Mouse (Mus musculus) CH12.LX (cell line): ENCODE data around the gene Mpig6b. TPM values are rescaled to one million over a fixed set of nuclear protein-coding genes. Genes with fewer than 3 reads are reported as not detected.

Experiments used
- DNase-seq: peaks from one replicate; pipeline ENCODE4 v3.0.0-alpha.2; 2013; ENCODE audit errors: extremely low read depth
- H3K27ac ChIP-seq: 2 replicates; pipeline ENCODE4 v1.5.1; 2012; ENCODE audit warnings: low read depth, mild to moderate bottlenecking, control low read depth, moderate library complexity; ENCODE audit not compliant: insufficient read depth
- H3K27me3 ChIP-seq: replicated peaks from 2 replicates; pipeline ENCODE3; 2012; ENCODE audit warnings: inconsistent platforms
- H3K36me3 ChIP-seq, 2 experiments: replicated peaks in 1 of 2; 2 replicates each; pipeline versions ENCODE3 to v1.6.1; 2012; ENCODE audit warnings: inconsistent platforms in 1 of 2, low read length in 1 of 2, mild to moderate bottlenecking in 1 of 2, mixed read lengths in 1 of 2, moderate library complexity in 1 of 2; ENCODE audit not compliant: control insufficient read depth in 1 of 2, insufficient read depth in 1 of 2
- H3K4me1 ChIP-seq, 2 experiments: 2 replicates each; pipeline ENCODE4 v1.6.1; 2012; ENCODE audit warnings: inconsistent platforms in 1 of 2, moderate library complexity in 1 of 2; ENCODE audit not compliant: insufficient read depth in 2 of 2, control insufficient read depth in 1 of 2
- H3K4me2 ChIP-seq: 2 replicates; pipeline ENCODE4 v1.6.1; 2012; ENCODE audit warnings: low read depth, mild to moderate bottlenecking, control low read depth; ENCODE audit not compliant: poor library complexity, insufficient read depth, severe bottlenecking
- H3K4me3 ChIP-seq, 3 experiments: fragments of 150-350 bp in 1 of 3; sonication (generic) in 1 of 3; replicated peaks in 1 of 3; 2 replicates each; pipeline versions ENCODE3 to v1.5.1; 2011 to 2012; ENCODE audit warnings: low read depth in 2 of 3, low read length in 2 of 3, mild to moderate bottlenecking in 2 of 3, moderate library complexity in 2 of 3, control low read depth in 1 of 3, improper control_type of control experiment in 1 of 3, inconsistent platforms in 1 of 3, mixed read lengths in 1 of 3; ENCODE audit not compliant: poor library complexity in 1 of 3
- H3K79me2 ChIP-seq: replicated peaks from 2 replicates; pipeline ENCODE4 v1.6.1; 2012; ENCODE audit warnings: mild to moderate bottlenecking, moderate library complexity; ENCODE audit not compliant: control insufficient read depth, poor library complexity, insufficient read depth, severe bottlenecking; ENCODE audit errors: extremely low read depth
- H3K9ac ChIP-seq: 2 replicates; pipeline ENCODE4 v1.6.1; 2012; ENCODE audit warnings: low read depth, mild to moderate bottlenecking, control low read depth, moderate library complexity; ENCODE audit not compliant: insufficient read depth
- H3K9me3 ChIP-seq: replicated peaks from 2 replicates; pipeline ENCODE3; 2012; ENCODE audit warnings: low read length, inconsistent platforms, mixed read lengths
- BHLHE40 ChIP-seq: IDR thresholded peaks from 2 replicates; pipeline ENCODE4 v1.6.1; 2011; ENCODE audit warnings: mild to moderate bottlenecking, low read depth, low read length, improper control_type of control experiment
- CHD1 ChIP-seq: IDR thresholded peaks from 2 replicates; pipeline ENCODE4 v1.6.1; 2012; ENCODE audit warnings: low read depth, low read length, improper control_type of control experiment, inconsistent platforms
- CHD2 ChIP-seq: IDR thresholded peaks from 2 replicates; pipeline ENCODE4 v1.6.1; 2011; ENCODE audit warnings: low read length, improper control_type of control experiment
- ELF1 ChIP-seq: IDR thresholded peaks from 2 replicates; pipeline ENCODE4 v1.6.1; 2014; ENCODE audit warnings: low read depth, mild to moderate bottlenecking, inconsistent platforms, low read length, improper control_type of control experiment
- GABPA ChIP-seq: IDR thresholded peaks from 2 replicates; pipeline ENCODE4 v1.6.1; 2012; ENCODE audit warnings: low read depth, low read length, improper control_type of control experiment, inconsistent platforms; ENCODE audit not compliant: insufficient replicate concordance
- HCFC1 ChIP-seq: IDR thresholded peaks from 2 replicates; pipeline ENCODE4 v1.6.1; 2012; ENCODE audit warnings: low read depth, mild to moderate bottlenecking, inconsistent platforms, low read length, improper control_type of control experiment
- IRF4 ChIP-seq: IDR thresholded peaks from 2 replicates; pipeline ENCODE4 v1.6.1; 2014; ENCODE audit warnings: low read depth, mild to moderate bottlenecking, inconsistent platforms, low read length, improper control_type of control experiment
- JUN ChIP-seq: IDR thresholded peaks from 2 replicates; pipeline ENCODE4 v1.6.1; 2011; ENCODE audit warnings: low read depth, mild to moderate bottlenecking, low read length, improper control_type of control experiment, moderate library complexity; ENCODE audit not compliant: insufficient read depth
- KAT2A ChIP-seq: IDR thresholded peaks from 2 replicates; pipeline ENCODE4 v1.6.1; 2012; ENCODE audit warnings: low read length, improper control_type of control experiment, inconsistent platforms; ENCODE audit not compliant: insufficient replicate concordance
- MAFK ChIP-seq: IDR thresholded peaks from 2 replicates; pipeline ENCODE4 v1.6.1; 2011; ENCODE audit warnings: low read length, improper control_type of control experiment; ENCODE audit not compliant: insufficient replicate concordance
- MAX ChIP-seq: IDR thresholded peaks from 2 replicates; pipeline ENCODE4 v1.6.1; 2011; ENCODE audit warnings: low read length, improper control_type of control experiment
- MAZ ChIP-seq: IDR thresholded peaks from 2 replicates; pipeline ENCODE4 v1.6.1; 2012; ENCODE audit warnings: low read depth, mild to moderate bottlenecking, inconsistent platforms, low read length, improper control_type of control experiment, moderate library complexity
- MEF2A ChIP-seq: IDR thresholded peaks from 2 replicates; pipeline ENCODE4 v1.6.1; 2014; ENCODE audit warnings: low read depth, mild to moderate bottlenecking, inconsistent platforms, low read length, improper control_type of control experiment, borderline replicate concordance
- NELFE ChIP-seq: IDR thresholded peaks from 2 replicates; pipeline ENCODE4 v1.6.1; 2011; ENCODE audit warnings: low read depth, low read length, improper control_type of control experiment
- PAX5 ChIP-seq: IDR thresholded peaks from 2 replicates; pipeline ENCODE4 v1.6.1; 2012; ENCODE audit warnings: low read length, inconsistent platforms, mixed read lengths
- RAD21 ChIP-seq: IDR thresholded peaks from 2 replicates; pipeline ENCODE4 v1.6.1; 2011; ENCODE audit warnings: low read depth, mild to moderate bottlenecking, low read length, improper control_type of control experiment, moderate library complexity
- RCOR1 ChIP-seq: conservative IDR thresholded peaks from 2 replicates; pipeline ENCODE4 v1.6.1; 2012; ENCODE audit warnings: low read depth, mild to moderate bottlenecking, inconsistent platforms, low read length, improper control_type of control experiment
- TBP ChIP-seq: conservative IDR thresholded peaks from 2 replicates; pipeline ENCODE4 v1.6.1; 2011; ENCODE audit warnings: low read depth, low read length, improper control_type of control experiment
- TCF12 ChIP-seq: IDR thresholded peaks from 2 replicates; pipeline ENCODE4 v1.6.1; 2014; ENCODE audit warnings: low read depth, mild to moderate bottlenecking, inconsistent platforms, low read length, improper control_type of control experiment
- UBTF ChIP-seq: IDR thresholded peaks from 2 replicates; pipeline ENCODE4 v1.6.1; 2012; ENCODE audit warnings: low read depth, mild to moderate bottlenecking, inconsistent platforms, low read length, improper control_type of control experiment, moderate library complexity
- USF1 ChIP-seq: IDR thresholded peaks from 2 replicates; pipeline ENCODE4 v1.6.1; 2014; ENCODE audit warnings: low read depth, mild to moderate bottlenecking, inconsistent platforms, low read length, improper control_type of control experiment
- ZKSCAN1 ChIP-seq: IDR thresholded peaks from 2 replicates; pipeline ENCODE4 v1.6.1; 2012; ENCODE audit warnings: low read depth, inconsistent platforms, low read length, improper control_type of control experiment, borderline replicate concordance
- ZNF384 ChIP-seq: IDR thresholded peaks from 2 replicates; pipeline ENCODE4 v1.6.1; 2012; ENCODE audit warnings: low read depth, low read length, improper control_type of control experiment, inconsistent platforms
- dilution Hi-C: fragments of 300-500 bp; cut with MboI; formaldehyde crosslinking; loops from 2 replicates; pipeline ENCODE4 v1.14.3; 2020; ENCODE audit warnings: low sequenced_read_pairs; ENCODE audit not compliant: extremely low pct_unique_long_range_greater_than_20kb, extremely low pct_ligation_motif_present
- in situ Hi-C: fragments of 300-500 bp; cut with MboI; formaldehyde crosslinking; loops from 3 replicates; pipeline ENCODE4 v1.14.3; 2019; ENCODE audit warnings: low sequenced_read_pairs, low pct_ligation_motif_present, low pct_unique_long_range_greater_than_20kb, mixed read lengths
- polyA plus RNA-seq: library from polyadenylated mRNA; unstranded; fragments of >175 nt; gene quantifications from 2 replicates; pipeline ENCODE4 v1.2.1, GENCODE M21; 2012; ENCODE audit warnings: low read depth; ENCODE audit not compliant: insufficient read length
- total RNA-seq, 2 experiments: library from RNA; depleted of rRNA; stranded (reverse); fragments of 300-350 nt in 1 of 2; fragments of >200 nt in 1 of 2; gene quantifications; 2 replicates each; pipeline ENCODE4 v1.2.3; 2012 to 2014

The Mpig6b gene
- total and polyA plus RNA-seq, 3 experiments, result 0.10 TPM; not detected in 2

DNA sequence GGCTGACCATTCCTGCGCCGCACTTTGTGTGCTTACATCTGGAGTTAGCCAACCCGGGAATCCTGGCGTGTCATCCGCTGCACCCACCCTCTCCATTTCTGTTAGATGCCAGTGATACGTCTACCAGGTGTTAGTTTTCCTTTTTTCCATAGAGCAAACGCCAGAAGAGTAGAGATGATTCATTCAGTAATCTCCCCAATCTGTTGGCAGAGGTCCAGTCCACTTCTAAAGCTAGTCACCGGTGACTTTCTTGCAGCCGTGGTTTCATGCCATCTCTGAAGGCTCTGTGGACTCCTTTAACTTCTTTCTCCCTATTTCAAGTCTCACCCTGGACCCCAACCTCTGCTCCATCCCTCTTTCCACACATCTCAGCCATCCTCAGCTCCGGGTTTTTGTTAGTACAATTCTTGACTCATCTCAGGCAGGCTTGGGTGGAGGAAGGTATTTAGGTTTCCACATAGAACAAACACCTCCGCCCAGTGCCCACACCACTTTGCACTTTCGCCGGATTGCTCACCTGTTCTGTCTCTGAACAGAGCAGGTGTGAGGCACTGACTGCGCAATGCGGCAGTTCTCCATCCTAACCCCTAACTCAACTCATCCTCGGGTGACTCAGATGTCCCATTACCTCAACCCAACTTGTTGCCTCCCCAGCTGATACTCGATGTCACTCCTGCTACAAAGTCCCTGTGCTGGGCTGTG lies 2.4 kb upstream of the Mpig6b start:
- H3K27ac ChIP-seq, result no peak overlapping the region
- TF ChIP-seq ZKSCAN1 (no peak), RAD21 (no peak), RCOR1 (no peak), HCFC1 (no peak), UBTF (no peak), MAFK (no peak), KAT2A (no peak), NELFE (no peak), CHD1 (no peak), MAX (no peak)
- no peak overlapping the region for H3K9ac ChIP-seq
- no peak overlapping the region for H3K4me2 ChIP-seq
- H3K4me1 ChIP-seq, result 0 out of 4 replicates have a peak, but pooled peaks cover 2 to 4% of the 10 kb centered on the region in 2 experiments
- no peaks in the 10 kb centered on the region for H3K9me3 ChIP-seq
- in situ Hi-C loops (loop anchor here (5.0 kb wide), 1 partner anchor 46 kb away; no protein-coding TSS in a partner anchor), dilution Hi-C loops (no loop called here)
- no peaks in the 10 kb centered on the region for H3K27me3 ChIP-seq
- H3K36me3 ChIP-seq, result peaks cover 0 to 12% of the 10 kb centered on the region in 2 experiments
- H3K4me3 ChIP-seq, result no peak overlapping the region
- no peak for DNase-seq
- H3K79me2 ChIP-seq, result no peaks in the 10 kb centered on the region

DNA sequence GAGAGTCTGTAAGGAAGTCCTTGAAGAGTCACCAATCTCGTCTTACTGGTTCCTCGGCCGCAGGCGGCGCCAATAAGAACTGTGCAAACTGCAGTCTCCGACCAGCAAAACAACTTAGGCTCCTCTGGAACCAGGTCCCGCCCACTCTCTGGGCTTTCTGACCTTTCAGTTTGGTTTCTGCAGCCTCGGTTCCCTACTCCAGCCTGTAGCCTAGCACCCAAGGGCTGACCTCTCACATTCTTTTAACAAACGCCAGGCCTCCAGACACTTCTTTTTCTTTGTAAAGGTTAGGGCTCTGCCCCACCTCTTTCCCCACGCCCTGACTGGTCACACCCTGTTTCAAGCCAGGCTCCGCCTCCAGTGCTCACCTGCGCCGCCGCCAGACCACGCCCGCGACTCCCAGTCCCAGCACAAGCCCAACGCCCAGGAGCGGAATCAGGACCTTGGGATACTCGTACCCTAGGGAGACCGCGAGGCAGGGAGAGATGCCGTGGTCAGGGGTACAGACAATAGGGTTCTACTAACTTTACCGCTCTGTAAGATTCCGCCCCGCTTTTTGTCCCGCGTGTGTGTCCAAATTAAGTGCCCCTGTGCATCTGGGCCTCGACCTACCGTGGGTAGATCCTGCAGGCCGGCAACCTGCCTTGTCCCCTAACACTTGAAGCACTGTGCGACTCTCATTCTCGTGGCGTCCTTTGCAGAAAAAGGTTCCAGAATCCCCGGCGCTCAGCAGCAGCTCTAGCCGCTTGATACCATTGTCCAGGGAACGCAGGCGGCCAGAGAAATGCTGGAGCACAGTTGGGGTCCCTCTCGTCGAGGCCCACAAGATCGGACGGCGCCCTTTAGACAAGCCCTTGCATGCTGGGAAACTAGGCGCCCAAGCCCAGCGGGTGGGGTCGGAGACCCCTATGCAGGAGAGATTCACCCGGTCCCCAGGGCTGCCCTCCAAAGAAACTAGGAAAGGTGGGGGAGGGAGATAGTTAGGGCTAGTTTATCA lies 735 bp downstream of the Mpig6b start, which contains the start of gene Ly6g6c:
Ly6g6c (plus strand) TSS at position 438 of the 997 bp plus-strand sequence.
- H3K9me3 ChIP-seq, result no peaks in the 10 kb centered on the region
- 0 out of 4 replicates have a peak, but pooled peaks cover 0 to 2% of the 10 kb centered on the region in 2 experiments for H3K4me1 ChIP-seq
- no peaks in the 10 kb centered on the region for H3K27me3 ChIP-seq
- no peak within 1 kb of the TSS for H3K27ac ChIP-seq
- H3K79me2 ChIP-seq, result no peaks in the 10 kb centered on the region
- dilution Hi-C loops (no loop called here), in situ Hi-C loops (loop anchor here (5.0 kb wide), 1 partner anchor 43 kb away; no protein-coding TSS in a partner anchor)
- 0 out of 2 replicates have a peak within 1 kb of the TSS, but pooled peaks have one; percentile 1 for H3K4me2 ChIP-seq
- no peak for DNase-seq
- TF ChIP-seq ELF1 (no peak), MAFK (no peak), BHLHE40 (no peak), PAX5 (no peak), TBP (no peak), ZNF384 (no peak), TCF12 (no peak), KAT2A (no peak), USF1 (no peak), GABPA (no peak), MEF2A (no peak), HCFC1 (no peak), IRF4 (no peak), JUN (no peak), CHD2 (no peak), MAZ (no peak), NELFE (no peak), MAX (no peak)
- peaks cover 12 to 40% of the 10 kb centered on the region in 2 experiments for H3K36me3 ChIP-seq
- H3K4me3 ChIP-seq, result no peak within 1 kb of the TSS
- no peak within 1 kb of the TSS for H3K9ac ChIP-seq
